Comparison of ENCODE assay signal across 16 mouse cellular contexts in the genomic region with DNA sequence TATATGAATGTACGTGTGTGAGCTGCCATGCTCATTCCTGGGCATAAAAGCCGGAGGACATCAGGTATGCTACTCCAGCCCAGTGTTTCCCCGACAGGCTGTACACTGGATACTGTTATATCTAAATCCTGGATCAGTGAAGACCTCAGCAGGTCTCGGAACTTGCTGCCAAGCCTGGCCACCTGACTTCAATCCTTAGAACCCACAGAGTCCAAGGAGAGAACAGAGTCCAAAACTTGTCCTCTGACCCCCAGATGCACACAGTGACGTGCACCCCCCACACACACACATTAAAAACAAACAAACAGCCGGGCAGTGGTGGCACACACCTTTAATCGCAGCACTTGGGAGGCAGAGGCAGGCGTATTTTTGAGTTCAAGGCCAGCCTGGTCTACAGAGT. TPM values are rescaled to one million over a fixed set of nuclear protein-coding genes. Genes with fewer than 3 reads are reported as not detected.
"Had no signal": no experiment of that assay in that cellular context is flagged by ENCODE, and none has a peak within 500 bp of the region (broad histone marks: within the 10 kb centered on the region; RNA-seq: fewer than 3 reads in every experiment).

No protein-coding gene starts in this region.

- H3K27me3 ChIP-seq: hindbrain, embryonic 13.5 days; limb, embryonic 12.5 days; stomach, embryonic 15.5 days had no signal

- ATAC-seq: hindbrain, postnatal 0 days; lung, postnatal 0 days had no signal

- H3K9me3 ChIP-seq: stomach, embryonic 15.5 days had no signal

- H3K4me3 ChIP-seq: hindbrain, embryonic 13.5 days; limb, embryonic 12.5 days; myocyte; stomach, embryonic 15.5 days had no signal

- H3K27ac ChIP-seq: hindbrain, embryonic 13.5 days; hindbrain, postnatal 0 days; limb, embryonic 12.5 days; liver, embryonic 14.5 days; stomach, embryonic 15.5 days had no signal

- H3K4me2 ChIP-seq: hindbrain, embryonic 13.5 days; limb, embryonic 12.5 days; stomach, embryonic 15.5 days had no signal

- H3K9ac ChIP-seq: hindbrain, embryonic 13.5 days; limb, embryonic 12.5 days; liver, embryonic 14.5 days; stomach, embryonic 15.5 days had no signal

- DNase-seq: layer of hippocampus, adult 9-11 months; layer of hippocampus, postnatal 36 days; lung, adult 2 months; lung, postnatal 36 days; midbrain, embryonic 14.5 days; right cerebral cortex, postnatal 4 days; thymus, postnatal 36 days had no signal

RNA-seq across cellular contexts. Expression of a gene that starts 9.7 kb away (rescaled TPM):
- total RNA-seq: hindbrain, postnatal 0 days had no signal
- polyA plus RNA-seq: hindbrain, postnatal 0 days had no signal

RNA-seq across cellular contexts. Expression of a gene that starts 49.8 kb away (rescaled TPM):
- total RNA-seq: neutrophil, adult 5-6 weeks had no signal
- polyA plus RNA-seq: neural tube, embryonic 11.5 days had no signal
